Mouse (Mus musculus): Measurements from ENCODE around the gene Pla2g4c.
"Not testable (repeated sequence)": the region's sequence is repeated elsewhere in the genome, so short reads cannot be mapped to it uniquely, and the experiment has no call there.

Gene Pla2g4c

DNA sequence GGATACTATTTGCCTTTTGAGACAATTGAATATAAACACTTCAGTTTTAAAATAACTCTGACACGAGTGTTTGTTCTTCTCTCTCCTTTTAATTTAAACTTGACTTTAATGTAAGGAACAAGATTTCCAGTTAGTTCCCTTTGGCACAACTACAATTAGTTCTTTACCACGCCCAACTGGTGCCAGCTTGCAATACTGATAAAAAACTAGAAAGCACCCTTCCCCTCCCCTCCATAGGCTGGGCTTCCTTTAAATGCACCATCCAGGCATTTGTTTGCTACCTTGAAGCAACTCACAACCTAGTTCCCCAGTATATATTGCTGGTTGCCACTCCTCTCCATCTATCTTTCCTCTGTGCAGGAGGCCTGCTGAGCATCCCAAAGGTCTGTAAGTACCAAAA lies at the start of gene Pla2g4c:
Gene Pla2g4c (plus strand): TSS at position 340 of the 400 bp plus-strand sequence.
- DNase-seq (ENCODE audit: low read depth, low spot score) = no peak

- no peak for DNase-seq (ENCODE audit: low read depth, low spot score)
Measured at GRCm38 (mm10) chr7:13277081-13277480, 47.4 kb upstream of the Pla2g4c start, which contains the start of gene Lig1. Gene Lig1, plus strand, starts transcription at chr7:13277283.

- DNase-seq (ENCODE audit: low read depth, low spot score) = no peak
Measured at GRCm38 (mm10) chr7:13277833-13278232, 46.6 kb upstream of the Pla2g4c start.

DNA sequence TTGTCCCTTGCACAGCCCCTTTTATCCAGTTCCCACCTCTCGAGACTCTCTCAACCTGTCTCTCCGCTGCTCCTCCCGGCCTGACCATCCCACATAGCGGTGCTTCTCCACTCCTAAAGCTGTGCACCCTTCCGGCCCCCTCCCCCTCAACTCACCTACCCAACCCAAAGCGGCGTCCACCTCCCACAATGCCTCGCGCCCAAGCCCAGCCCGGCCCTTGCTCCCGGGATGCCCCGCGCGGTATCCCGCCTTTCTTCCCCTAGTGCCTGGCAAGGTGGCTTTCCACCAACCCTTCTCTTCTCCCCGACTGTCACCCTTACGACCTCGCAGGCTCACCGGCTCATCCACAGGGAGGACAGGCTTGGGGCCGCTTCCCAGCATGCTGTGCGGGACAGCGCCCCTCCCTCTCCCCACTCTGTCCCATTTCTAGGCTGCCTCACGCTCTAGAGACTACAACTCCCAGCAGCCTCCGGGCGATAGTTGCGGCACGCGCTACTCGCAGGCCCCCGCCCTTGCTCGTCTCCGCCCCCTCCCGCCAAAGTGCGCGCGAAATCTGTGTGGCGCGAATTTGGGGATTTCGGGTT lies 46.1 kb upstream of the Pla2g4c start, which contains the start of gene Zswim9:
Gene Zswim9 (minus strand): TSS at position 414 of the 584 bp plus-strand sequence.
- peak; percentile 97 for DNase-seq (ENCODE audit: low read depth, low spot score)

DNA sequence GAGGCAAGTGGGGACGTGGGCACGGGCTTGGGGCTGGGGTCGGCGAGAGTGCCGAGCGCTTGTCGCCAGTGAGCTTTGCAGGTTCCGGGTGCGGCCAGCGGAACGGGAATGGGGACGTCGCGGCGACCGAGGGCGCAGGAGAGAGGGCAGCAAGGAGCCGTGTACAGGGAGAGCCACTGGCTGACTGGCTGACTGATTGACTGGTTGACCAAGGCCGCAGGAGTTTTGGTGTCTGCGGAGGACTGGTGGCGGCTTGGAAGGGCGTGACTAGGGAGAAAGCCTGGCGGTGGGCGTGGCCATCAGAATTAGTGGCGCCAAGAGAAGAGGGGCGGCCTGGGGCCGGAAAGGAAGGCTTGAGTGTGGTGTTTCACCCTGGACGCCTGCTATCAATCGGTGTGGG lies 45.5 kb upstream of the Pla2g4c start:
- not testable (repeated sequence) for DNase-seq (ENCODE audit: low read depth, low spot score)

DNA sequence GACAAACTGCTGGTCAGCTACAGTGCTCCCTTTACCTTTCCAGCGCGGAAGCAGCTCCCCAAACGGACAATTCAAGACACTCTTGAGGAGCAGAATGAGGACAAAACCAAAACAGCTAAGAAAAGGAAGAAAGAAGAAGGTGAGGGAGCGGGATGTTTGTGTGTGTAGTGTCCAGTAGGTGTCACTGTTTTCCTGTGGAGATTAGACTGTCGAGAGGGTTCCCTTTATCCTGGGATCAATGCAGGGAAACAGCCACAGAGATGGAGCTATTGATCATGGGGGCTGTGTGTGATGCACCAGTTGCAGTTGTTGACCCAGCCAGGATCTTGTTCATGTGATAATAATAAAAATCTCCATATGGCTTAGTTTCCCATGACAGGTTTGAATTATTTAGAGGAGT lies 35.8 kb upstream of the Pla2g4c start:
- DNase-seq (ENCODE audit: low read depth, low spot score) = peak; percentile 40

DNA sequence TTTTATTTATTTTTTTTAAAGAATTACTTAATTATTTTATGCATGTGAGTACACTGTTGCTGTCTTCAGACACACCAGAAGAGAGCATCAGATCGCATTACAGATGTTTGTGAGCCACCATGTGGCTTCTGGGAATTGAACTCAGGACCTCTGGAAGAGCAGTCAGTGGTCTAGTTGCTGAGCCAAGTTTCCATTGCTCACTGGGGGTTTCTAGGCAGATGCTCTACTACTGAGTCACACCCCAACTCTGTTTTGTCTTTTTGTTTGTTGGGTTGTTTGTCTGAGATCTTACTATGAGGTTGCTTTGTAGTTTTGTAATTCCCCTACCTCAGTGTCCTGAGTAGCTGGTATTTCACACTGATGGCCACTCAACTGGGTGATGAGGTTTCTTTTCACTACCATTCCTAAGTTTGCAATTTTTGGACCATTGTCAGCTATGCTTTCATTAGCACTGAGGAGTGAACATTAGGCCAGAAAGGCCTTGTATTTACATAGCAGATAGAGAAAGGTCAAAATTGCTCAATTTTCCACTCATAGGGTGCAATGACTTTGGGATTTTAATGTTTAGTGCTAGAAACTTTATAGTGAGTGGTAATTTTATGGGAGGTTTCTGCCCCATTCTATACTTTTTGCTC lies 34.3 kb upstream of the Pla2g4c start:
- DNase-seq (ENCODE audit: low read depth, low spot score) = no peak

GRCm38 (mm10) chr7:13291370-13291769 lies 33.1 kb upstream of the Pla2g4c start:
- DNase-seq (ENCODE audit: low read depth, low spot score) = no peak

DNA sequence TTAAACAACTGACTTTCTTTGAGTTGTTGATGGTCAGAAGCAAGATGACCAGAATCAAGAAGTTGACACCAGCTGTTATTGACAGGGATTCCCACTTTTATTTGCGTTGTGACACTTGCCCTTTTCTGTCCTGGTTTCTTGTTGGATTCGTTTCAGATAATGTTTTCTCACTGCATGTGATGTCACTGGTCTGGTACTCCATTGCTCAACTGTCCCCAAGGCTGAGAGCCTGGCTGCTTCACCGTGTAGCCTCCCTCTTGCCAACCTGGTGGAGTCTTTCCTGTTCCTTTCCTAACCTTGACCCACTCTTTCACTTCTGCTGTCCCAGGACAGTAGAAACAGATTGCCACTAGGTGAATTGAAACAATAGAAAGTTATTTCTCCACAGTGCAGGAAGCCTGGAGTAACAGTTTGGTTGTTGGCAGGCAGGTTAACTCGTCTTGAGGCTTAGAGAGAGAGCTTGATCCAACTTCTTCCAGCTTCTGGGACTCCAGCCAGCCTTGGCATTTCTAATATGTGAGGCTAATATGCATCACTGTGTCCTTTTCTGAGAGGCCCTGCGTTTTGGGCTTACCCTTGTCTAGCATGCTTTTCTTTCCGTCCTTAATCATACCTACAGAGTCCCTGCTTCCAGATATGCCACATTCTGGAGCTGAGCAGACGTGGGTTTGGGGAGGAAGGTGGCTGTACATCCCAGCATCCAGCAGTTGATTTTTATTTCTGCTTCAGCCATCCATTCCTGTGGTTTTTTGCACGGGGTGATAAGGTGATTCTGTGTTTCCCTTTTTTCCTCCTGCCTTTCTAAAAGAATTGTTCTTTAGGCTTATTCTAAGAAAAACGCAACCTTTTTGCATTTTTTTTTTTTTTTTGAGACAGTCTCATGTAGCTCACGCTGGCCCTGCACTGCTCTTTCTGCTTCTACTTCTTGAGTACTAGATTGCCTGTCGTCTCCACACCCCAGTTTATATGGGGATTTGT lies 30.3 kb upstream of the Pla2g4c start:
- DNase-seq (ENCODE audit: low read depth, low spot score) = no peak

DNA sequence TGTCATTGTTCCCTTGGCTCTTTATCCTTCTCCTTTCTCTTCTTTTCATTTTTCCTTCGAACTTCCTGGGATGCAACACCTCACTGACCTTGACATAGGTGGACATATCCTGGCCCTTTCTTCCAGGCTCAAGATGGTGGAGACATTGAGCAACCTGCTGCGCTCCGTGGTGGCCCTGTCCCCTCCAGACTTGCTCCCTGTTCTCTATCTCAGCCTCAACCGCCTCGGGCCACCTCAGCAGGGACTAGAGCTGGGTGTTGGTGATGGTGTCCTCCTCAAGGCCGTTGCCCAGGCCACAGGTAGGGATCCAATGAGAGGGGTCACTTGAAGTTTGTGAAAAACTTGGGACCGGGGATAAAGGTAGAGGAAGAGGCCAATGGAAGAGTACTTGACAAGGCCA lies 29.2 kb upstream of the Pla2g4c start:
- no peak for DNase-seq (ENCODE audit: low read depth, low spot score)

GRCm38 (mm10) chr7:13297636-13298035 lies 26.8 kb upstream of the Pla2g4c start:
- no peak for DNase-seq (ENCODE audit: low read depth, low spot score)

DNA sequence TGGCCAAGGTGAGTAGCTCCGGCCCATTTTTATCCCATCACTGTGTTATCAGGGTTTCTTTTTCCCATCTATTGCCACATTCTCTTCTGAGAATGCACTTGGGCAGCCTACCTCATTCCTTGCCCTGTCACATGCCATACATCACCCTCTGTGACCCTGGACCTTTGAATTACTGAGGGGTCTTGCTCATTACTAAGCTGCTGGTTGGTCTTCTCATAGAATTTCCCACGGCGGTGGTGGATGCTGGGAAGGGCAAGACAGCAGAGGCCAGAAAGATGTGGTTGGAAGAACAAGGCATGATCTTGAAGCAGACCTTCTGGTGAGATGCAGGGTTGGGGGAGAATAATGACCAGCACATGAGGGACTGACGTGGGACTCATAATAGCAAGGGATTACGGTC lies 25.6 kb upstream of the Pla2g4c start:
- no peak for DNase-seq (ENCODE audit: low read depth, low spot score)

DNA sequence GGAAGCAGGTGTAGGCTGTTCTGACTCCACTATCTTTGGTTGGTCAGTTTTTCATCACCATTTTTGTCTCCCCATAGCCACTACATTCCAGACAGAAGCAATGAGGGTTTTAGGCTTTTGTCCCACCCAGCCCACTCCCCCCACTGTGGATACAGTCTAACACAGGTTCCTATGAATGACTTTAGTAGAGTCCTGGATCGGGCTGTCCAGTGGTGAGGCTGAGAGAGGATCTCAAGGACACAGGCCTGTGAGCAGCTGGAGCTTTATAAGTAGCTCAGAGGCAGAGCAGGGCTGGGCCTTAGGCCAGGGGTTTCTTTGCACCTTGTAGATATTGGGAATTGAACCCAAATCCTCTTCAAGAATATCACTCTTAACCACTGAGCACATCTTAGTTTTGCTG lies 22.8 kb upstream of the Pla2g4c start:
- DNase-seq (ENCODE audit: low read depth, low spot score) = no peak

- no peak for DNase-seq (ENCODE audit: low read depth, low spot score)
Measured at GRCm38 (mm10) chr7:13302780-13303179, 21.7 kb upstream of the Pla2g4c start.

- no peak for DNase-seq (ENCODE audit: low read depth, low spot score)
Measured at GRCm38 (mm10) chr7:13303372-13303771, 21.1 kb upstream of the Pla2g4c start.

DNA sequence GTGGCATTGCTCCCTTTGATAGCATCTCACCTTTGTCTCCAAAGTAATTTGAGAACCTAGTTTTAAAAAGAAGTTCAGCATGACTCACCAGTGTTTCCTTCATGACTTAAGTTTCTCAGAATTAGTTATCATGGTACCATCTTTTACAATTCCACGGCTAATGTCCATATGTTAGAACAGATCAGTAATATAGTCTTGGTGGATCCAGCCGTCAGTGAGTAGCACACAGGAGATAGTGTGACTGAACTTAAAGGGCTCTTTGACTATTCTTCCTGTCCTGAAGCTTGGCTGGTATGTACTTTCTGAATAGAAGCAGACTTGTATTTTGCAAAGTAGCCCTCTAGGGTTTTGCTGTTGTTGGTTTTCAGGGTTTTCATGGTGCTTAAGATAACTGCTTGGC lies 15.0 kb upstream of the Pla2g4c start:
- DNase-seq (ENCODE audit: low read depth, low spot score) = no peak

DNA sequence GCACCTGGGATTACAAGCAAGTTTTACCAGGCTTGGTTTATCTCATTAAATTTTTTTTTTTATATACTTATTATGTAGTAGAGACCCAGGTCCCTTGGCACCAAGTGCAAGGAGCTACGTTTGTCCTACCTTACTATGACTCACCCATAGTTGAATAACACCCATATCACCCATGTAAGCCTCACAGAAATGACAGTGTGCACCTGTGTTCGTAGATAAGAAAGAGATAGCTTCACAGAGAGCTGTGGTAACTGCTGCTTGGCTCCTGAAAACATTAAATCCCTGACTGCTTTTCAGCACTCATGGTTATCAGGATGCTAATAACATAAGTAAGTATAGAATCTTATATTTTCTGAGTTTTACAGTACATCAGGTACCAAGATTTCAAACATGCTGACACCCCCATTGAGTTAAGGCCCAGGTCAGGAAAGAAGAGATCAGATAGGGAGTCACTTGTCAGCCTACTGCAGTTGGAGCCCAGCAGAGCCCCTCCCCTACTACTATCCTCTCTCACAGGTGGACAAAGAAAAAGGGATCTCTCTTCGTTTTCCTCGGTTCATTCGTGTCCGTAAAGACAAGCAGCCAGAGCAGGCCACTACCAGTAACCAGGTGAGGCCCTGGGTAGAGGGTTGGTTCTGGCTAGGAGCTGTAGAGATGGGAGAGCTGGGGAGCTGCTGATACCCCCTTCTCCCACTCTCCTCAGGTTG lies 13.8 kb upstream of the Pla2g4c start:
- DNase-seq (ENCODE audit: low read depth, low spot score) = no peak

- peak; percentile 33 for DNase-seq (ENCODE audit: low read depth, low spot score)
Measured at GRCm38 (mm10) chr7:13311401-13311800, 13.1 kb upstream of the Pla2g4c start.

GRCm38 (mm10) chr7:13314095-13314597 lies 10.3 kb upstream of the Pla2g4c start:
- peak; percentile 39 for DNase-seq (ENCODE audit: low read depth, low spot score)

GRCm38 (mm10) chr7:13321424-13321823 lies 3.0 kb upstream of the Pla2g4c start:
- no peak for DNase-seq (ENCODE audit: low read depth, low spot score)

- no peak for DNase-seq (ENCODE audit: low read depth, low spot score)
Measured at GRCm38 (mm10) chr7:13330575-13330974, 6.1 kb downstream of the Pla2g4c start.
